Mouse (Mus musculus): ENCODE data around the gene 2810004N23Rik.

GRCm38 (mm10) chr8:124845573-124845972 lies 17.3 kb downstream of the 2810004N23Rik start:
- no peak for TF ChIP-seq CTCF (IDR thresholded peaks at IDR 0.05; ENCODE audit: control insufficient read depth, insufficient read depth, low read length)
- no peak for TF ChIP-seq POLR2A (IDR thresholded peaks at IDR 0.05; ENCODE audit: borderline replicate concordance, control insufficient read depth, low read depth, low read length)

Measured in bone marrow, adult 2 months (tissue).